Mouse (Mus musculus) heart, embryonic 14.5 days (tissue): Measurements from ENCODE around the gene Naip1. TPM values are rescaled to one million over a fixed set of nuclear protein-coding genes. Genes with fewer than 3 reads are reported as not detected.
"Not testable (repeated sequence)": the region's sequence is repeated elsewhere in the genome, so short reads cannot be mapped to it uniquely, and the experiment has no call there.

Source experiments
- ATAC-seq: fragments of 200-750 bp; cut with Nextera tagmentation; 2 replicates; pipeline ENCODE4 v1.8.0; 2017; ENCODE audit warnings: low read depth, moderate TSS enrichment; ENCODE audit not compliant: insufficient number of reproducible peaks, insufficient read depth, low FRiP score
- H3K27ac ChIP-seq, 2 experiments: fragments of 200-500 bp in 1 of 2; fragments of 300-500 bp in 1 of 2; sonication (generic) in 1 of 2; replicated peaks in 1 of 2; 2 replicates each; pipeline ENCODE4 v1.5.1; 2012 to 2014; ENCODE audit warnings: low read depth in 2 of 2, low read length in 2 of 2, control low read depth in 1 of 2, mild to moderate bottlenecking in 1 of 2, mixed read lengths in 1 of 2; ENCODE audit not compliant: control insufficient read depth in 1 of 2, insufficient read depth in 1 of 2
- H3K27me3 ChIP-seq: fragments of 300-500 bp; sonication (generic); 2 replicates; pipeline ENCODE4 v1.6.1; 2014; ENCODE audit warnings: mild to moderate bottlenecking, low read length, control low read depth; ENCODE audit not compliant: control insufficient read depth, insufficient read depth
- H3K36me3 ChIP-seq: fragments of 300-500 bp; sonication (generic); 2 replicates; pipeline ENCODE4 v1.6.1; 2014; ENCODE audit warnings: mild to moderate bottlenecking, control low read depth, low read length, mixed read lengths; ENCODE audit not compliant: control insufficient read depth, insufficient read depth
- H3K4me1 ChIP-seq, 2 experiments: fragments of 200-500 bp in 1 of 2; fragments of 300-500 bp in 1 of 2; sonication (generic) in 1 of 2; 2 replicates each; pipeline ENCODE4 v1.6.1; 2012 to 2014; ENCODE audit warnings: low read length in 2 of 2, control low read depth in 1 of 2, mixed read lengths in 1 of 2; ENCODE audit not compliant: control insufficient read depth in 2 of 2, insufficient read depth in 2 of 2
- H3K4me2 ChIP-seq: fragments of 300-500 bp; sonication (generic); 2 replicates; pipeline ENCODE4 v1.6.1; 2014; ENCODE audit warnings: mild to moderate bottlenecking, low read length
- H3K4me3 ChIP-seq, 2 experiments: fragments of 200-500 bp in 1 of 2; fragments of 300-500 bp in 1 of 2; sonication (generic) in 1 of 2; 2 replicates each; pipeline ENCODE4 v1.5.1; 2012 to 2014; ENCODE audit warnings: low read length in 2 of 2, mild to moderate bottlenecking in 2 of 2, control low read depth in 1 of 2, low read depth in 1 of 2, moderate library complexity in 1 of 2; ENCODE audit not compliant: control insufficient read depth in 1 of 2, insufficient read depth in 1 of 2
- H3K9ac ChIP-seq: fragments of 300-500 bp; sonication (generic); 2 replicates; pipeline ENCODE4 v1.6.1; 2014; ENCODE audit warnings: mild to moderate bottlenecking, low read length
- H3K9me3 ChIP-seq: fragments of 300-500 bp; sonication (generic); 2 replicates; pipeline ENCODE4 v1.6.1; 2016; ENCODE audit warnings: low read length, control low read depth; ENCODE audit not compliant: control insufficient read depth
- WGBS: fragments of 180-500 bp; shearing (Covaris S2); extraction: QIAGEN DNeasy Blood & Tissue Kit; methylation state at CpG from one replicate; pipeline ENCODE4 v1.1.7; 2014; 5-methylcytosine and 5-hydroxymethylcytosine counted together
- polyA plus RNA-seq: library from polyadenylated mRNA; unstranded; fragments of >200 nt; fragmentation: Nextera tagmentation; extraction: Ambion mirVana; gene quantifications from 2 replicates; pipeline ENCODE4 v1.2.1, GENCODE M21; 2014

Gene Naip1
- not detected in 2 replicates for polyA plus RNA-seq

DNA sequence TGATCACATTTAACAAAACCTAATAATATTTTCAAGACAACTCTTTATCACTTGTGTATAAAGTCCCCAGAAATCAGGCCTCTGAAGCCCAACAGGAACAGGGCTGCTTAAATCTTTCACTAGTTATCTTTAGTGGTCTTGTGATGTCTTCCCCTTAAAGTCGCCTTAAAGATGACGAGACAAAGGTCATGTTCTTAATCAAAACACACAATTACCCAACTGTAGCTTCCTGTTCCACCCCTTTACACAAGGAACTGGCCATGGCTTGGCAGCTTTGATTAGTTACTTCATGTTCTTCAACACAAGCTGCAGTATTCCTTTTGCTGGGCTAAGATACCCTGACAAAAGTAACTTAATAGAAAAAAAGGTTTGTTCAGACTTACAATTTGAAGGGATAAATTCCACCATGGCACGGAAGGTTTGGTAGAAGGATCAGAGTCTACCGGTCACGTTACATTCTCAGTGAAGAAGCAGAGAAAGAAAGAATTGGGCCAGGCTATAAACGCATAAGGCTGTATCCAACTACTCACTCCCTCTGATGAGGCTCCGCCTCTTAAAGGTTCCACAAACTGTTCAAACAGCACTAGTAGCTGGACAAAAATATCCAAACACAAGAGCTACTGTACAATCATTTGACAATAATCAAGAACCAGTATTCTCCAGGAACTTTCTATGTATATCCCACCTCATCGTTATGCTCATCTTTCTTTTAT lies at the start of gene Naip1:
Gene Naip1 (minus strand): TSS at position 455 of the 713 bp plus-strand sequence.
- not testable (repeated sequence) for ATAC-seq, H3K27ac ChIP-seq, H3K9me3 ChIP-seq, H3K27me3 ChIP-seq, H3K36me3 ChIP-seq, H3K4me3 ChIP-seq, H3K4me1 ChIP-seq, H3K9ac ChIP-seq, H3K4me2 ChIP-seq
- WGBS: 77% methylated on average over 8 of the region's 8 CpGs

DNA sequence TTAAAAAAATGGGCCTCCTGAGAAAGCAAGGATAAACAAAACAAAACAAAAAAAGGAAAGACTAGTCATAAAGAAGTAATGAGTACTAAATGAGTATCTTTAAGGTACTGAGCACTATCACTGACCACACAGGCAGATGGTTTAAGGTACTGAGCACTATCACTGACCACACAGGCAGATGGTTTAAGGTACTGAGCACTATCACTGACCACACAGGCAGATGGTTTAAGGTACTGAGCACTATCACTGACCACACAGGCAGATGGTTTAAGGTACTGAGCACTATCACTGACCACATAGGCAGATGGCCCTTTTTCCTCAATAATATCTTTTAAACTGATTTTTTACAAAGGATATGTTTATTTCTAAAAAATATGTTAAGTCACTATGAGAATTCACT lies 47.0 kb upstream of the Naip1 start:
- H3K4me2 ChIP-seq, H3K9me3 ChIP-seq, ATAC-seq: not testable (repeated sequence)

DNA sequence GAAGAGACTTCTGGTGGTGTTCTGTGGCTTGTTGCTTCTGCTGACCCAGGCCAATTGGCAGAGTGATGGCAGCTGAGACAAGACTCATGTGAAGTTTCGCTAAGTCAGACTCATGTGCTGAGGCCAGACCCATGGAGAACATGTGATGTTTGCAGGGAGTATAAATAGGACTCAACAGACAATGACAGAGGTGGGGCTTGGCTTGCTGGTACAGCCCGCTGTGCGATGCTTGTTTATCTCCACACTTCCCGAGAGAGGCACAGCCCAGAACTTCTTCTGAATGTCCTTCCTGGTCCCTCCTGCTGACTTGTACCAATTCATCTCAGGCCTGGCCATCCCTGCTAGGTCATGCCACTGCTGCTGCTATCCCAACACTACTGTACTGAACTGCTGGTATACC lies 42.7 kb upstream of the Naip1 start:
- ATAC-seq: no peak
- Histone ChIP-seq H3K27ac (no peak overlapping the region), H3K4me1 (peaks cover 0 to 4% of the 10 kb centered on the region in 2 experiments; a peak in 2 of 4 replicates), H3K9ac (no peak overlapping the region), H3K4me3 (no peak overlapping the region), H3K27me3 (no peaks in the 10 kb centered on the region), H3K4me2 (no peak overlapping the region), H3K36me3 (no peaks in the 10 kb centered on the region), H3K9me3 (no peaks in the 10 kb centered on the region)
- WGBS: 55% methylated on average over 4 of the region's 4 CpGs

More for the DNA sequence above, 47.0 kb upstream of the Naip1 start:
- not testable (repeated sequence) for H3K27ac ChIP-seq, H3K27me3 ChIP-seq, H3K4me3 ChIP-seq, H3K4me1 ChIP-seq, H3K9ac ChIP-seq, H3K36me3 ChIP-seq

DNA sequence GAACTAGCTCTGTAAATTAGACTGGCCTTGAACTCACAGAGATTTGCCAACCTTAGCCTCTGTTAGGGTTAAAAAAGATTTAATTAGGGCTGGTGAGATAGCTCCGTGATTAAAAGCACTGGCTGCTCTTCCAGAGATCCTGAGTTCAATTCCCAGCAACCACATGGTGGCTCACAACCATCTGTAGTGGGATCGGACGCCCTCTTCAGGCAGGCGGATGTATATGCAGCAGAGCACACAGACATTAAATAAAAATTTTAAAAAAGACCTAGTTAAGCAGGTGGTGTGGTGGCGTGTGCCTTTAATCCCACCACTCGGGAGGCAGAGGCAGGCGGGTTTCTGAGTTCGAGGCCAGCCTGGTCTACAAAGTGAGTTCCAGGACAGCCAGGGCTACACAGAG lies 41.7 kb upstream of the Naip1 start:
- not testable (repeated sequence) for H3K27me3 ChIP-seq, H3K4me2 ChIP-seq, H3K27ac ChIP-seq, ATAC-seq, H3K9ac ChIP-seq, H3K4me1 ChIP-seq, H3K9me3 ChIP-seq, H3K36me3 ChIP-seq, H3K4me3 ChIP-seq
- WGBS: 61% methylated on average over 8 of the region's 8 CpGs

DNA sequence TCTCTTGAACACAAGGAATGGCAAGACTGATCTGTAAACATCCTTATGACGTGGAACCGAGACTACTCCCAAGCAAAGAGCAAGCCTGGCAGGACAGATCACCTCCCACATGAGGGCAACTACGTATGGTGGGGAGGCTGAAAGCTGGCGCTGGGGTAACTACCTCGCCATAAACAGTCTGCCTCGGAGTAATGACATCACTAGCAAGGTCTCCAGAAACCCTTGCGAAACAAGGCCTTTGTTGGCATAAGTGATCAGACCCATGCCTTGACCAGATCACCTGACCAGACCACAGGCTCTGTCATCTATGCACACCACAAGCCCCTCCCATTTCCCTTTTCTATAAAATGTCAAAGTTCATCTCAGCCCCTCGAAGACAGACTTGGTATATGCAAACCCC lies 40.6 kb upstream of the Naip1 start:
- no peak for ATAC-seq
- Histone ChIP-seq H3K9ac (no peak overlapping the region), H3K4me2 (no peak overlapping the region), H3K4me1 (peaks cover 0 to 4% of the 10 kb centered on the region in 2 experiments; a peak in 2 of 4 replicates), H3K9me3 (no peaks in the 10 kb centered on the region), H3K27me3 (no peaks in the 10 kb centered on the region), H3K4me3 (no peak overlapping the region), H3K27ac (no peak overlapping the region), H3K36me3 (peaks cover 16% of the 10 kb centered on the region)
- WGBS: 74% methylated on average over 8 of the region's 8 CpGs

- H3K4me1 ChIP-seq: peaks cover 0 to 4% of the 10 kb centered on the region in 2 experiments; a peak in 2 of 4 replicates
- peak; percentile 50 for ATAC-seq
- peak within 1 kb of the TSS; percentile 75 to 98 for H3K4me3 ChIP-seq
- peaks cover 27% of the 10 kb centered on the region for H3K36me3 ChIP-seq
- WGBS: under 1% methylated on average over 49 of the region's 51 CpGs
- H3K9ac ChIP-seq: peak within 1 kb of the TSS; percentile 93
- H3K27me3 ChIP-seq: no peaks in the 10 kb centered on the region
- H3K27ac ChIP-seq: peak within 1 kb of the TSS; percentile 24 to 80
- peak within 1 kb of the TSS; percentile 88 for H3K4me2 ChIP-seq
- no peaks in the 10 kb centered on the region for H3K9me3 ChIP-seq
These were observed 39.6 kb upstream of the Naip1 start, which contains the start of gene Gtf2h2 for GRCm38 (mm10) chr13:100492061-100492787. Gtf2h2 (minus strand) TSS chr13:100492579.

- ATAC-seq: no peak
- H3K9ac ChIP-seq: peak overlapping the region; percentile 93
These were observed 39.0 kb upstream of the Naip1 start for GRCm38 (mm10) chr13:100491623-100492022.

More at GRCm38 (mm10) chr13:100491623-100492022, 39.0 kb upstream of the Naip1 start:
- WGBS: 14% methylated on average over 6 of the region's 6 CpGs
- peak overlapping the region in 1 of 2 experiments; percentile 80; a peak in 1 of 4 replicates for H3K27ac ChIP-seq
- no peaks in the 10 kb centered on the region for H3K27me3 ChIP-seq
- H3K4me3 ChIP-seq: peak overlapping the region; percentile 75 to 98
- no peaks in the 10 kb centered on the region for H3K9me3 ChIP-seq
- H3K4me2 ChIP-seq: peak overlapping the region; percentile 88
- peaks cover 0 to 4% of the 10 kb centered on the region in 2 experiments; a peak in 2 of 4 replicates for H3K4me1 ChIP-seq
- peaks cover 33% of the 10 kb centered on the region for H3K36me3 ChIP-seq
